Mouse (Mus musculus): ENCODE results near the gene Zbtb46.

The Zbtb46 gene

DNA sequence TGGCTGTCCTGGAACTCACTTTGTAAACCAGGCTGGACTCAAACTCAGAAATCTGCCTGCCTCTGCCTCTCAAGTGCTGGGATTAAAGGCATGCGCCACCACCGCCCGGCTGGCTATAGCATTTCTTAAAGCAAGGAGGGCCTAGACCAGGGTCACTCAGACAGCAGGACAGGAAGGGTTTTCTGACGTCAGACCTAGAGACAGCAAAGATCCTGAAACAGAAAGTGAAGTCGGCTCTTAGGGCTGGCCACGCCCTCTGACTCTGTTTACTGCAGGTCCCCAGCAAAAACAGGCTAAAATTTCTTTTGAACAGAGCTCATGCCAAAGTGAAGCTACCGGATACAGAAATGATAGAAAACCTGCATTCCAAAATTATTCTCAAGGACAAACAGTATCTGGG lies 49.6 kb downstream of the Zbtb46 start:
- CTCF ChIA-PET: interaction anchor here (0.8 kb wide), 1 partner anchor 9 kb away, joined by 3 read pairs; no protein-coding TSS in a partner anchor

DNA sequence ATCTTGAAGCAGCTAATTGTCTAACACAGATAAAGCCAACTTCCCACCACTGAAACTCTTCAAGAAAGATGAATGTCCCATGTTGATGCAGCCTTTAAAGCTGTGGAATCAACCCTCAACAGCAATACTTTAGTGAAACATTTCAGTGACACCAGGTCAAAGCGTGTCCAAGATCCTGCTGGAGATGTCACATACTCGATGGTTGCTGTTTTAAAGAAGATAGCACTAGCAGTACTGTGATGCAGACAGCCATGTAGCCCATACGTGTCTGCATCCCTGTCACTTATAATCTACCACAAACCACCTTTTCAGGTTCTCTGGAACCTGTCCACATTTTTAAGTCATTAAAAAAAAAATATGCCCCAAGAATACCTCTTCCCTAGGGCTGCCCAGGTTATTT lies 55.5 kb downstream of the Zbtb46 start:
- CTCF ChIA-PET: no interaction called here

DNA sequence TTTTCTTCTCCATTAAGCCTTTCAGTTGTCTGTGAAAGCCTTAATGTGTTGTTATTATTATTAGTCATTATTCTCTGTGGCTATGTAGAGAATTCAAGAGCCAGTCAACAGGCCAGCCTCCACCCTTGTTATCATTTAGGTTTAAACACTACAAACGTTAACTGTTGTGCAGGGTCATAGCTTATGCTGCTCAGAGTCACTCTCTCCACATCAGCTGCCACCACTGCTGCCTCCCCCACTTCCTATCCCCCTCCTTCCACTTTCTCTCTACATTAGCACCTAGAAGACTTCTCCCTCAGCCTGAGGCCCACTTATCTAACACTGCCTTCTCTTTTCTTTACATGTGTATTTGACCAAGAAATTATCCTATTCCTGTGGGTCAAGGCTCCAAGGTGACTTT lies 57.7 kb downstream of the Zbtb46 start:
- CTCF ChIA-PET: no interaction called here

DNA sequence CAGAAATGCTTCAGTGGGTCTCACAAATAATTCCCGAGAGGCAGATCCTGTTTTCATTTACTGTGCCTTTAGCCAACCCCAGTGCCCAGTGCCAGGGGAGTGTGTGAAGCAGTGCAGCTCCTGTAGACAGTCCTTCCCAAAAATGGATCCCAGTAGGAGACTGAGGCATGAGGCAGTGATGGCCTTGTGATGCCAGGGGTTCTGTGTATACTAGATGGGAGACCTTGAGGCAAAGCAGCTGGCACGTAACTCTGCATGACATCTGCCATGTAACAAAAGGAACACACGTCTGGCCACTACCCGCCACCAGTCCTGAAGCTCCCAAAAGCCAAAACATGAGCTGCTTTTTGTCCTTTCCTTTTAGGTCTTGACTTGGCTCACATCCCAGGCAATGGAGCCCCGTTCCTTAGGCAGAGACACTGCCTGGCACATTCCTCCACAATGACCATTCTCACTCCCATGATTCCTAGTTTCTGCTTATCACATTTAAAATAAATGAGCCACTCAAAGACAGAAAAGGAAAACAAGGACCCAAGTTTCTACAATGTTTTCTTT lies 61.9 kb downstream of the Zbtb46 start:
- CTCF ChIA-PET: interaction anchor here (0.8 kb wide), 1 partner anchor 171 kb away, joined by 4 read pairs; no protein-coding TSS in a partner anchor

DNA sequence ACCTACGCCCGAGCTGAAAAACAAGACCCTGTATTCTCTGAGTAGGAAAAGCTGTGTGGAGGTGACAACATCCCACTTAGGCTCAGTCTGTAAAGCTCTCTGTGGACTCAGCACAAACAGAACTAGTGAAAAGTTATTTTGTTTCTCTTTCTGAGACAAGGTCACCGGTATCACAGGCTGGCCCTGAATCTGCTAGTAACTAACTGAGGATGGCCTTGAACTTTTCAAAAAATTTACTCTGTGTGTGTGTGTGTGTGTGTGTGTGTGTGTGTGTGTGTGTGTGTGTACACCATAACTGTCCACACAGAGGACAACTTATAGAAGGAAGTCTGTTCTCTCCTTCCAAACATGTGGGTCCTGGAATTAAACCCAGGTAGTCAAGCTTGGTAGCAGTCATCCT lies 65.1 kb downstream of the Zbtb46 start:
- CTCF ChIA-PET: no interaction called here

DNA sequence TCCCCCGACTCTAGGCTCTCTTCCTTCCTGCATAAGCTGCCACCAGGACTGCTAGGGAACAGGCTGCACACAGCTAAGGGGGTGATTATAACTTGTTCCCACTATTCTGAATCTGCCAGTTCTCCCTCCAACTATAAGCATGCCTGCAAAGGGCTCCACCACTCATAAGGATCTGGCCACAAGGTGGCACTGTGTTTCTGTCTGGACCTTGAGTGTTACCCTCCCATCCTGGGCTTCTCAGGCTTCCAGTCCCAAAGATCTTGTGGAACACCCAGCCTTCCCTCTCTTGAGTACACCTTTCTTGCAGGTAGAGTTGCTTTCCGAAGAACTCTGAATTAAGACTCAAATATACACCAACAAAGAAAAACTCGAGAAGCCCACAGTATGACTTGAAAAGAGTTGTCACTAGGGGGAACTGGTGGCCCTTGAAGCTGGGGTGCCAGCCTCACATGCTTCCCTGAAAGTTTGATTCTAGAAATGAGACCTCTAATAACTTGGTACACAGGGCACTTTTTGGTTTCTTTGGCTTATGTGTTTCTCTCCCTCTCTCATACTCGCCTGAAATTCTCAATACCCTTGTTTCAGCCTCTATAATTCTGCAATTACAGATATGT lies 66.5 kb downstream of the Zbtb46 start:
- CTCF ChIA-PET: interaction anchor here (0.8 to 1.6 kb wide), 2 partner anchors 25 to 175 kb away, joined by 3 to 4 read pairs; no protein-coding TSS in a partner anchor

DNA sequence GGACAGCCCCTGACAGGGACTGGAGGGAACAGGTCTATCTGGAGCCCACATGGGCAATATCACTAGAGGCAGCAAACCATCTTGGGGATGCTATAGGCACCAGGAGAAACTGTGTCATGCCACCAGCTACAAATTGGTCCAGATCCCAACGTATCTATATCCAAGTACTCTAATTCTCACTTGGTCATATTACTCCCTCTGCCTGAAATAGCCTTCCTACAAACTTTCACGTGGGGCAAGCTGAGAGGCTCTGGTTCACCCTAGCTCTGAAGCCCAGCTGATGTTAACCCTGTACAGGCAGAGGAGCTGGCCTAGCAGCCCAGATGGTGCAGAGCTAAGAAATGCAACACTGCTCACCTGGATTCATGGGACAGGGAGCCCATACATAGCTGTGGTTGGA lies 67.7 kb downstream of the Zbtb46 start:
- CTCF ChIA-PET: no interaction called here

DNA sequence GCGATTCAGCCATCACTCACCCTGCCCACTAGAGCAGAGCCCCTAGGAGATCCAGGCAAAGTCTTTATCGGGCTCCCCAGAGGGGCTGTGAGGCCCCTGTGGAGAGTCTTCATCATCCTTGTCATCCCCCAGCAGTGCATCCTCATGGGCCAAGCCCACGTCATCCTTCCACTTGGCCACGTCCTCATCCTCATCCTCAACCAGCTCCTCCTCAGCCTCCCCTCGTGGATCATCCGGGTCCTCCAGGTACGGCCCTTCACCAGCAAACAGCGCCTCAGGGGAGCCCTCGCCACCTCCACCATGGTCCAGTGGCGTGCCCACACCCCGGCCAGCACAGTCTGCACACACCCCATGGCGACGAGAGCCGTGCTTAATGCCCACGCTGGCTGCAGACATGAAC lies 68.2 kb downstream of the Zbtb46 start:
- CTCF ChIA-PET: no interaction called here

DNA sequence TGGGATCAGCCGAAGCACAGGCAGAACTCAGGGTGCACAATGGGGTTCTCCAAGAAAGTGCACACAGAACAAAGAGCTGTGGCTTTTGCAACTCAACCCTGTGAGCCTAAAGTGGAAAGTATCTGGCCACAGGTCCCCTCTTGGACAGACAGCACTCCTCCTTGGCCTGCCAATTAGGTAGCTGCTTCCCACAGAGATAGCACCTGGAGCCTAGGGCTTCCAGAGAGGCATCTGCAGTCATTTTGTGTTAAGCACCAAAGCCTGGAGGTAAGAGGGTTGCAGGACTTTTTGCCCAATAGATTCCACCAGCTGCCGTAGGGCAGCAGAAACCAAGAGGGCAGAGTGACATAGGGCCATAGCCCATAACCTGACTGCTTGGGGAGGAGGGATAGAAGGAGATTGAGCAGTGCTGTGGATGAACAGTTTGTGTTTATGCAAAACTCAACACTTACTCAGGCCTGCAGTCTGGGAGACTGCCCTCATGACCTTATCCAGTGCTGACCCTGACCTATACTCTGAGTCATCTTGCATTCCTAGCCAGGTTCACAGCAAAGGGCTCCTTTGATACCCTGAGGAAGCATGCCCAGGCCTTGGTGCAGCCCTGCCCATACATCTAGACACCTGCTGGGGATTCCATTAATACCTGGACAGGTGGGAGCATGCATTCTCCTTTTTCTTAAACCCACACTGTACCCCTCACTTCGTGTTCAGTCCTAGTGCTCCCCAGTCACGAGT lies 68.9 kb downstream of the Zbtb46 start:
- CTCF ChIA-PET: no interaction called here

DNA sequence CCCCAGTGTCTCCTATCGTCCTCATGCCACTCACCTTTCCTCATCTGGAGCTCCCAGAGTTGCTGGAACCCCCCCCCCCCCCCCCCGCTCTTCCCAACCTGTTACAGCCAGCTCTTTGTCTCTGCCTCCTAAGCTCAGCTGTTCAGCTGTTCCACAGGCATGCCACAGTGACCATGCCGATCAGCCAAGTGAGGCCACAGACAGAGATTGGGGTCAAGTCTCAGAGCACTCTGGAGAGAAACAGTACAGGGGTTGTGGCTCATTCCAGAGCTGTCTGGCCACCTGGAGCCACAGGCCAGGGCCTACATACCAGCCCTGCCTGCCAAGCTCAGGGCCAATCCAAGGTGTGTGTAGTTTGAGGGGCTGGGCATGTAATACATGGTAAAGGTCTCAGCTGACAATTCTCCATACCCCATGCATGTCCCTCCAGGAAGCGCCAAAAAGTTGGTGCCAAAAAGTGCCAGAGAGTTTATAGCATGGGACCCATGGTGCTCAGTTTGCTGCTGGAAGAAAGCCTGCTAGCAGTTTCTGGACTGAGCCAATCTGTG lies 72.5 kb downstream of the Zbtb46 start:
- CTCF ChIA-PET: interaction anchor here (0.6 kb wide), 1 partner anchor 41 kb away, joined by 3 read pairs; no protein-coding TSS in a partner anchor

DNA sequence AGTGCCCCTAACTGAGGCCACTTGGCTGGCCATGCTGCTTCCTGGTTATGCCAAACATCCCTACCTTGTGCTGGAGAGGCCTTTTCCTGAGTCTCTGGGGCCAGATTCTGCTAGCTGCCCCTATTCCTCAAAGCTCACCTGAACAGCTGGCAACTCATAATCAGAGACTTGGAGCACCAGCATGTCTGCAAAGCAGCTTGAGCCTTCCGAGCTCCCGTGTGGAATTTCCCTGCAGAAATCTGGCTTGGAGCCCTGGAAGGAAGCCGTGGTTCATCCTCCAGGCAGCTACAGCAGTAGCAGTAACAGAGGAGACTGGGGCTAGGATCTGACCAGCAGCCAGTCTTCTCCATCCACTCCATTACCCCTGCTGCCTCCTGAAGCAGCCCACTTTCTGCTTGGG lies 73.3 kb downstream of the Zbtb46 start:
- CTCF ChIA-PET: interaction anchor here (0.6 to 0.7 kb wide), 2 partner anchors 41 to 371 kb away, joined by 3 read pairs; no protein-coding TSS in a partner anchor

DNA sequence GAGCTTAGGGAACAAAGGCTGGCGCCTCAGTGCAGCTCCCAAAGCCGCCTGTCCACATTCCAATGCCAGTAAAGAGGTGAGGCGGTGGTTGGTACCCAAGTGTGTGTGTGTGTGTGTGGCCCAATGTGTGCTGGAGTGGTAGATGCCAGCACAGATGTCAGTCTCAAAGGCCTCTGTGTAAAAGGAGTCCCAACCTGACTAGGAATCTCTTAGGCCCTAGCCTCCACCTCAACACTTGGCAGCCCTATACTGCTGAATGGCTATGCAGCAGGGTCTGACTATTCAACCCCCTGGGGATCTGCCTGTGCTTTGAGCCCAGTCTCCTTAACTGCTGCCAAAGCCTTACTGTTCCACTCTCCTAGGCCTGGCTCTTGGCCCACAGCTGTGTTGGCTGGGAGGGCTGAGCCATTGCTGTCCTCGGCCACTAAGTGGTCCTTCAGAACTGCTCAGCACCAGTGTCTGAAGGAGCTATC lies 74.3 kb downstream of the Zbtb46 start:
- CTCF ChIA-PET: interaction anchor here (0.5 kb wide), 1 partner anchor 315 kb away, joined by 3 read pairs; no protein-coding TSS in a partner anchor

DNA sequence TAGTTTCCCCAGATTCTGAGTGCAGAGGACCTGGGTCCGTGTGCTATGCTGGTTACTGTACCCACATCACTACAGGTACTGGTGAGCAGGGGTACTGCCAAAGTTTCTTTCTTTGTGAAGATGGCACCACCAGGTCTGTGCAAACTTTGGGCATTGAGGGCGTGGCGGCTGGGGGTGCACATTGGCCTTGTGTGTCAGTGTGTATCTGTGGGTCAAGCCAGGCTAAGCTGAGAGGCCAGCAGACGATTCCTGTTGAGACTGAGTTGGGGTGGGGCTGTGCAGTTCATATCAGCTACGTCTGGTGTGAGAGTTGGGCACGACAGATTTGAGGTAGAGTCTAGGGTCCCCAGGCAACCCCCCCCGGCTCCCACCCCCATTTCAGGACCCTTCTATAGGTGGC lies 74.8 kb downstream of the Zbtb46 start:
- CTCF ChIA-PET: no interaction called here

DNA sequence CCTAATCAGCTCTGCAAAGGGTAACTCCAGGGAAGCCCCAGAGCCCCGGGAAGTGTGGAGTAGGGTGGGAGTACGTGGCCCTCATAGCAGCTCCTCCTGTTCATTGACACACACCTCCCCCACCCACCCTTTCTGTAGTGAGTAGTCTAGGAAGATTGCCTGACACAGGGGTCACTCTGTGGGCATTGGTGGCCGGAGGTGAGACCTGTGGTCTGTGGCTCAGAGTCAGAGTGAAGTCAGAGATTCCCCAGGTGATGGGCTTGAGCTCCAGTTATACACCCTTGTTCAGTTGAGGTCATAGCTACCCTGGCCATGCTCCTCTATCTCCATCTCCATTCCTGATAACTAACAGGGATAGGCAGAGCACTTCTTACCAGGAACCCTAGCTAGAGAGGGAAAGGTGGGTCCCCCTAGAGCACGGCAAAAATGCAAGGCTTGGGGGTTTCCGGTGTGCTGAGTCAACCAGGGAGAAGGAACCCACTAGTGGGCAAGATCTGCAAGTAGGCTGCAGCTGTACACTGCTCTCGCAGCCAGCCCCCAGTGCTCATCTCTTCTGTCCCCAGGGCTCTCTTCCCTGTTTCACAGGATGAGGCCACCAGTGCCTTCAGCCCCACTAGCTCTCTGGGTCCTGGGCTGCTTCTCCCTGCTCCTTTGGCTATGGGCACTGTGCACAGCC lies 77.5 kb downstream of the Zbtb46 start:
- CTCF ChIA-PET: no interaction called here

DNA sequence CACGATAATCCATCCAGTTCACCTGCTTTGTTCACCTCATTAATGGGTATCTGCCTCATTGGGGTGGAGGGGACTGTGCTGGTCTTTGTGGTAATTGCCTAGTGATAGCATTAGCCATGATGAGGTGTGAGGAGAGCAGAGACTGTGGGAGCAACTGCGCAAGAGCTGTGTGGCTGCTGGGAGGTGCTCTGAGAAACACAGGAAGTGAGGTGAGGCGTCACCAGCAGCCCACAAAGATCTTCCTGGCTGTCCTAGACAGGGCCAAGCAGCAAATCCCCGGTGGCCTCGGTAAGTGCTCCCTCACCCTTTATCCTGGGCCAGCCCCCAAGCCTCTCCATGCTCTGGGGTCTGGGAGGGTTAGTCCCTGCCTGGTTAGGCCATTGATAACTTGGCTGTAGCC lies 78.1 kb downstream of the Zbtb46 start:
- CTCF ChIA-PET: no interaction called here

DNA sequence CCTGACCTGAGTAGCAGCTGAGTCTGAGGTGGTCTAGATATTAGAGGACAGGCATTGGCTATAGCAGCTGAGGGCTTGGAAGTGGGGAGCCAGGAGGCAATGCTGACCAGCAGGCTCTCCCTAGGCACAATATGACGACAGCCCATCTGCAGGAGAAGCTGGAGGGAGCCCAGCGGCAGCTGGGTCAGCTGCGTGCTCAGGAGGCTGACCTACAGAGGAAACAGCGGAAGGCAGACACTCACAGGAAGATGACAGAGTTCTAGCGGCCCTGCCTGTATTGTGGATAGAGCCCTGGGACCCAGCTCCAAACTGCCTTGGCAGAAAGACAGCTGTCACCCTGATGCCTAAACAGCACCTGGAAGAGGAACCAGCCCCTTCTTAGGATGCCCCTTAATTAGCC lies 79.0 kb downstream of the Zbtb46 start:
- CTCF ChIA-PET: no interaction called here

DNA sequence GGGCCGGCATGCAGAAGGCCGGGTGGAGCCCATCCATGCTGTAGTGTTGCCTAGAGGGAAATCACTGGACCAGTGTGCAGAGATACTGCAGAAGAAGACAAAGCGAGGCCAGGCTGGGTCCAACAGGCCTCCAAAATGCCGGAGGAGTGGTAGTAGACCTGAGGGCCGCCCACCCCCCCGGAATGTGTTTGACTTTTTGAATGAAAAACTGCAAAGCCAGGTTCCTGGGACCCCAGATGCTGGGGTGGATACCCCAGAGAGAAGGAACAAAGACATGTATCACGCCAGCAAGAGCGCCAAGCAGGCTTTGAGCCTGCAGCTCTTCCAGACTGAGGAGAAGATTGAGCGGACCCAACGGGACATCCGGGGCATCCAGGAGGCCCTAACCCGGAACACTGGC lies 79.4 kb downstream of the Zbtb46 start, which contains the start of gene Lime1:
Lime1 (plus strand) TSS at position 301 of the 400 bp plus-strand sequence.
- CTCF ChIA-PET: no interaction called here

DNA sequence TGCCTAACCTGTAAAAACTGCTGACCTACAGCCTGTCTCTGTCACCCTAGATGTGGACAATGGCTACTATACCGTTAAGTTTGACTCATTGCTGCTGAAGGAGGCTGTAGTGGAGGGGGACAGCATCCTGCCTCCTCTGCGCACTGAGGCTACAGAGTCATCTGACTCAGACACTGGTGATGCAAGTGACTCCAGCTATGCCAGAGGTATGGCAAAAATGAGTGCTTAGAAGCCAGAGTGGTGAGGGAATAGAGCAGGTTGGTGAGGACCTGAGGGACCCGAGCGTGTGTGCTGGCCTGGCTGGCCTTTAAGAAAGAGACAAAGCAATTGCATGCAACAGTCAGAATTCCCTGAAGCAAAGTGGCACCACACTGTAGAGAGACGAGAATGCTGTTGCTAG lies 80.5 kb downstream of the Zbtb46 start:
- CTCF ChIA-PET: no interaction called here

DNA sequence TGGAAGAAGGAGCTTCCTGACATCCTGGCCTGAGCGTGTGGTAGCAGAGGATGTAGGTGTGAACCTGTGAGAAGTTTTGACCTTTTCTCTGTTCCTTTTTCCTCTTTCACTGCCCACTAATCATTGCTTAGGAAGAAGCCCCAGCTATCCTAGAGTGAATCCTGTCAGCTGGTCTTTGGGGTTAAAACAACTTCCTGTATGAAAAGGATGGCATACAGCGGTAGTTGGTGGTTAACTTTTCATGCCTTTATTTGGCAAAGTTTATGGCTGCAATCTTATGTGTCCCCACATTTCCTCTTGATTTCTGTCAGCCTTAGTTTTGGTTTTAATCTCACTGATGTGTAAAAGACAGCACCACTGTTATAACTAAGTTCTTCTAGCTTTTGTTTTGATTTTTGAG lies 82.0 kb downstream of the Zbtb46 start:
- CTCF ChIA-PET: no interaction called here

DNA sequence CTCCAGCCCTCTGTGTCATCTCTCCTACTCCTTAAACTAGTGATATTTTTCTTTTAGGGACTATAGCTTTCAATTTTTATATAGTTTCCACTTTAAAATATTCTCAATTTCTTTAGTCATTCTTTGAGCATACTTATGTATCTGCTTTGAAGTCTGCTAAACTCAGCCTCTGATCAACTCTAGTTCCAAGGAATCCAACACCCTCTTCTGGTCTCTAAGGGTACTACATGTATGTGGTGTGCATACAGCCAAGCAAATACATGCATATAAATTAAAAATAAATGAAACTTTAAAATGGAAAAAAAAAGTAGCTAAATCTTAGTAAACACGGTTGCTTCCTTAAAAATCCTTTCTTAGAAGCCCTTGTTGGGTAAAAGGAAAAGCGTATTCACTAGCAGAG lies 83.4 kb downstream of the Zbtb46 start:
- CTCF ChIA-PET: no interaction called here

DNA sequence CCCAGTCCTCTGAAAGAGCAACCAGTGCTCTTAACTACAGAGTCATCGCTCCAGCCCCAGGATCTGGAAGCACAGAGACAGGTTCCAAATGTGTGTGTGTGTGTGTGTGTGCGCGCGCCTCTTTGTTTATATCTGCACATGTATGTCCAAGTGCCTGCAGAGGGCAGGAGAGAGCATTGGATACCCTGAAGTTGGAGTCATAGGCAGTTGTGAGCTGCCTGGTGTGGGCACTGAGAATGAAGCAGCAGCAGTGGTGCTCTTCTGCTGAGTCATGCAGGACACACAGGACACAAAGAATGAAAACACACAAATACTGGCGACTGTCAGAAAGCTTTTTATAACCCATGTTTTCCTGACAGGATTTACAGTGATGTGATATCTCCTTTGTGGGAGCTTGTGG lies 89.2 kb downstream of the Zbtb46 start:
- CTCF ChIA-PET: no interaction called here

DNA sequence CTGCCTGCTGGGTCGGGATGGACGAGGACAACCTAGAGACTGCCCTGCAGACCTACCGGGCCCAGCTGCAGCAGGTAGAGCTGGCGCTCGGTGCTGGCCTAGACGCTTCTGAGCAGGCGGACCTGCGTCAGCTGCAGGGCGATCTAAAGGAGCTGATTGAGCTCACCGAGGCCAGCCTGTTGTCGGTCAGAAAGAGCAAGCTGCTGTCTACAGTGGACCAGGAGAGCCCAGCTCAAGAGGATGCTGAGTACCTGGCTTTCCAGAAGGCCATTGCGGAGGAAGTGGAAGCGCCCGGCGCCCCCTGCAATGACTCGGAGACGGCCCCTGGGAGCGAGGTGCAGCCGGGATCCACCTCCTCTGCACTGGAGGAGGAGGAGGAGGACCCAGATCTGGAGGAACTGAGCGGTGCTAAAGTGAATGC lies 93.6 kb downstream of the Zbtb46 start:
- CTCF ChIA-PET: interaction anchor here (0.5 kb wide), 1 partner anchor 8 kb away, joined by 3 read pairs; no protein-coding TSS in a partner anchor

All from spleen, embryonic (tissue).